In genomic region chr17:35004075-35004717, GRCm38 (mm10) we compare ENCODE assay signal across 21 mouse cellular contexts. TPM values are rescaled to one million over a fixed set of nuclear protein-coding genes. Genes with fewer than 3 reads are reported as not detected.
DNase-seq lines count a peak whose midpoint lies in the region; ATAC-seq and TF ChIP-seq lines count a peak whose summit lies in the region.
"Had no signal": no experiment of that assay in that cellular context is flagged by ENCODE, and none has a peak within 500 bp of the region (broad histone marks: within the 10 kb centered on the region; RNA-seq: fewer than 3 reads in every experiment).

No protein-coding gene starts in this region.

- no peak for ATAC-seq in lung, embryonic 15.5 days (ENCODE audit: borderline replicate concordance, extremely low read depth, low FRiP score, low TSS enrichment)
- ATAC-seq: forebrain, embryonic 15.5 days; hindbrain, postnatal 0 days had no signal

- H3K9me3 ChIP-seq in lung, embryonic 15.5 days: no peaks in the 10 kb centered on the region
- no peaks in the 10 kb centered on the region for H3K9me3 ChIP-seq in limb, embryonic 10.5 days (replicated peaks)
- H3K9me3 ChIP-seq: forebrain, embryonic 15.5 days; heart, embryonic 15.5 days; neural tube, embryonic 13.5 days had no signal

- no peaks in the 10 kb centered on the region for H3K27me3 ChIP-seq in lung, embryonic 15.5 days
- no peaks in the 10 kb centered on the region for H3K27me3 ChIP-seq in limb, embryonic 10.5 days (ENCODE audit: low read depth, poor library complexity, severe bottlenecking)
- H3K27me3 ChIP-seq: forebrain, embryonic 15.5 days; heart, embryonic 15.5 days; neural tube, embryonic 13.5 days had no signal

- WGBS in lung, embryonic 15.5 days: 91% methylated on average over 17 of the region's 17 CpGs
- WGBS in limb, embryonic 10.5 days: 95% methylated on average over 17 of the region's 17 CpGs
- 94% methylated on average over 17 of the region's 17 CpGs for WGBS in olfactory bulb, adult 2 months

- 0 out of 2 replicates have a peak, but pooled peaks have one; percentile 9 for TF ChIP-seq POLR2A in olfactory bulb, adult 2 months (IDR thresholded peaks at IDR 0.05; ENCODE audit: insufficient read depth, low read depth, low read length)

- no peak for TF ChIP-seq CTCF in olfactory bulb, adult 2 months (IDR thresholded peaks at IDR 0.05; ENCODE audit: insufficient read depth, low read depth, low read length)

- H3K4me3 ChIP-seq in lung, embryonic 15.5 days: no peak overlapping the region
- H3K4me3 ChIP-seq in limb, embryonic 10.5 days: 0 out of 2 replicates have a peak overlapping the region, but pooled peaks have one; percentile 4
- H3K4me3 ChIP-seq in olfactory bulb, adult 2 months (ENCODE audit: insufficient read depth, low read depth, low read length): no peak overlapping the region
- H3K4me3 ChIP-seq: forebrain, embryonic 15.5 days; heart, embryonic 15.5 days; left cerebral cortex, adult 2 months; neural tube, embryonic 13.5 days had no signal

- H3K4me1 ChIP-seq in lung, embryonic 15.5 days: peaks cover 25% of the 10 kb centered on the region
- H3K4me1 ChIP-seq in limb, embryonic 10.5 days: peaks cover 30% of the 10 kb centered on the region
- peaks cover 10% of the 10 kb centered on the region for H3K4me1 ChIP-seq in olfactory bulb, adult 2 months (ENCODE audit: control insufficient read depth, insufficient read depth, low read length)

- H3K27ac ChIP-seq in lung, embryonic 15.5 days: no peak overlapping the region
- no peak overlapping the region for H3K27ac ChIP-seq in limb, embryonic 10.5 days
- no peak overlapping the region for H3K27ac ChIP-seq in olfactory bulb, adult 2 months (ENCODE audit: insufficient read depth, low read depth, low read length)
- H3K27ac ChIP-seq: forebrain, embryonic 15.5 days; heart, embryonic 15.5 days; hindbrain, postnatal 0 days; left cerebral cortex, adult 2 months; neural tube, embryonic 13.5 days had no signal

- H3K9ac ChIP-seq in lung, embryonic 15.5 days: 0 out of 2 replicates have a peak overlapping the region, but pooled peaks have one; percentile 1
- H3K9ac ChIP-seq: heart, embryonic 15.5 days; neural tube, embryonic 13.5 days had no signal

- peaks cover 50% of the 10 kb centered on the region for H3K36me3 ChIP-seq in lung, embryonic 15.5 days
- H3K36me3 ChIP-seq in limb, embryonic 10.5 days: peaks cover 66% of the 10 kb centered on the region

- intact Hi-C loops in heart, postnatal 25 days (cut with DNase I): loop anchor here (5.0 kb wide), 1 partner anchor 233 kb away; the partner anchor contains the start of gene Nfkbil1

- DNase-seq in heart, adult 11 months: peak; percentile 85
- no peak for DNase-seq in heart, postnatal 25 days (ENCODE audit: low spot score)
- DNase-seq in lung, adult 18-20 months: no peak
- DNase-seq in limb, embryonic 10.5 days (ENCODE audit: low spot score): no peak
- DNase-seq in c-Kit-positive CD71-positive TER-119-positive erythroid progenitor cells, embryonic 14.5 days (ENCODE audit: low spot score): no peak
- DNase-seq in ovary, postnatal 10 days (ENCODE audit: low spot score): no peak
- DNase-seq: cerebellum, adult 2 months; kidney, adult 2 months; kidney, postnatal 25 days; left cerebral cortex, postnatal 4 days; lung, postnatal 4 days; thymus, postnatal 4 days had no signal

- no peak overlapping the region for H3K4me2 ChIP-seq in lung, embryonic 15.5 days
- H3K4me2 ChIP-seq: forebrain, embryonic 15.5 days had no signal

RNA-seq across cellular contexts. Expression of gene Vars, which starts 3.4 kb away (rescaled TPM):
- total RNA-seq in heart, postnatal 25 days (2021): 10 to 100 TPM; 25.7 to 26.9 TPM
- polyA plus RNA-seq in lung, embryonic 15.5 days (2015; fragmentation: Nextera tagmentation; extraction: Ambion mirVana): 128 and 129 TPM in 2 replicates
- 222 and 267 TPM in 2 replicates for polyA plus RNA-seq in limb, embryonic 10.5 days (2016; fragmentation: Nextera tagmentation; extraction: Ambion mirVana)
- not detected in 2 replicates for polyA plus RNA-seq in olfactory bulb, adult 2 months (2012; ENCODE audit: insufficient read depth, insufficient read length, low replicate concordance, missing spikeins)

RNA-seq across cellular contexts. Expression of gene Vwa7, which starts 12.2 kb away (rescaled TPM):
- 1 to 10 TPM; 7.3 to 7.7 TPM for total RNA-seq in heart, postnatal 25 days (2021)
- polyA plus RNA-seq in lung, embryonic 15.5 days (2015; fragmentation: Nextera tagmentation; extraction: Ambion mirVana): 0.14 and 0.25 TPM in 2 replicates
- polyA plus RNA-seq in limb, embryonic 10.5 days (2016; fragmentation: Nextera tagmentation; extraction: Ambion mirVana): 0.15 and 0.23 TPM in 2 replicates
- not detected in 2 replicates for polyA plus RNA-seq in olfactory bulb, adult 2 months (2012; ENCODE audit: insufficient read depth, insufficient read length, low replicate concordance, missing spikeins)

RNA-seq across cellular contexts. Expression of gene Lsm2, which starts 22.5 kb away (rescaled TPM):
- total RNA-seq in heart, postnatal 25 days (2021): 10 to 100 TPM; 19.0 to 19.1 TPM
- polyA plus RNA-seq in lung, embryonic 15.5 days (2015; fragmentation: Nextera tagmentation; extraction: Ambion mirVana): 210 and 216 TPM in 2 replicates
- polyA plus RNA-seq in limb, embryonic 10.5 days (2016; fragmentation: Nextera tagmentation; extraction: Ambion mirVana): 320 and 365 TPM in 2 replicates
- polyA plus RNA-seq in olfactory bulb, adult 2 months (2012; ENCODE audit: insufficient read depth, insufficient read length, low replicate concordance, missing spikeins): not detected in 2 replicates

RNA-seq across cellular contexts. Expression of gene Sapcd1, which starts 23.6 kb away (rescaled TPM):
- total RNA-seq in heart, postnatal 25 days (2021): not detected
- polyA plus RNA-seq in lung, embryonic 15.5 days (2015; fragmentation: Nextera tagmentation; extraction: Ambion mirVana): 7.2 and 7.7 TPM in 2 replicates
- 1.2 and 1.4 TPM in 2 replicates for polyA plus RNA-seq in limb, embryonic 10.5 days (2016; fragmentation: Nextera tagmentation; extraction: Ambion mirVana)
- not detected in 2 replicates for polyA plus RNA-seq in olfactory bulb, adult 2 months (2012; ENCODE audit: insufficient read depth, insufficient read length, low replicate concordance, missing spikeins)
- total RNA-seq: hematopoietic stem cell, adult 5-6 weeks had no signal

RNA-seq across cellular contexts. Expression of gene Hspa1l, which starts 31.7 kb away (rescaled TPM):
- total RNA-seq in heart, postnatal 25 days (2021): 1 to 10 TPM; 6.9 to 8.1 TPM
- polyA plus RNA-seq in lung, embryonic 15.5 days (2015; fragmentation: Nextera tagmentation; extraction: Ambion mirVana): 0.45 and 0.79 TPM in 2 replicates
- polyA plus RNA-seq in limb, embryonic 10.5 days (2016; fragmentation: Nextera tagmentation; extraction: Ambion mirVana): 0.58 and 0.85 TPM in 2 replicates
- not detected in 2 replicates for polyA plus RNA-seq in olfactory bulb, adult 2 months (2012; ENCODE audit: insufficient read depth, insufficient read length, low replicate concordance, missing spikeins)
- total RNA-seq: common myeloid progenitor, adult 5-6 weeks had no signal
